Mouse (Mus musculus): ENCODE data around the gene Bcl2a1a. TPM values are rescaled to one million over a fixed set of nuclear protein-coding genes. Genes with fewer than 3 reads are reported as not detected.
"Not testable (repeated sequence)": the region's sequence is repeated elsewhere in the genome, so short reads cannot be mapped to it uniquely, and the experiment has no call there.

The Bcl2a1a gene
- polyA plus RNA-seq (2016; fragmentation: Nextera tagmentation; extraction: Ambion mirVana): not detected in 2 replicates

- not testable (repeated sequence) for H3K27ac ChIP-seq (replicated peaks); H3K27me3 ChIP-seq; ATAC-seq (ENCODE audit: low FRiP score, low read depth); H3K4me3 ChIP-seq; H3K36me3 ChIP-seq; H3K4me2 ChIP-seq (replicated peaks); H3K9ac ChIP-seq (replicated peaks); H3K9me3 ChIP-seq; H3K4me1 ChIP-seq
- 88% methylated on average over 5 of the region's 5 CpGs for WGBS
Observed at GRCm38 (mm10) chr9:88956670-88957153, at the start of gene Bcl2a1a. Gene Bcl2a1a (plus strand): TSS chr9:88956900.

- not testable (repeated sequence) for H3K9me3 ChIP-seq; H3K4me2 ChIP-seq (replicated peaks); ATAC-seq (ENCODE audit: low FRiP score, low read depth); H3K27ac ChIP-seq (replicated peaks); H3K4me1 ChIP-seq; H3K4me3 ChIP-seq; H3K36me3 ChIP-seq; H3K27me3 ChIP-seq; H3K9ac ChIP-seq (replicated peaks)
- 86% methylated on average over 5 of the region's 5 CpGs for WGBS
Observed at GRCm38 (mm10) chr9:88916576-88916975, 40.1 kb upstream of the Bcl2a1a start.

DNA sequence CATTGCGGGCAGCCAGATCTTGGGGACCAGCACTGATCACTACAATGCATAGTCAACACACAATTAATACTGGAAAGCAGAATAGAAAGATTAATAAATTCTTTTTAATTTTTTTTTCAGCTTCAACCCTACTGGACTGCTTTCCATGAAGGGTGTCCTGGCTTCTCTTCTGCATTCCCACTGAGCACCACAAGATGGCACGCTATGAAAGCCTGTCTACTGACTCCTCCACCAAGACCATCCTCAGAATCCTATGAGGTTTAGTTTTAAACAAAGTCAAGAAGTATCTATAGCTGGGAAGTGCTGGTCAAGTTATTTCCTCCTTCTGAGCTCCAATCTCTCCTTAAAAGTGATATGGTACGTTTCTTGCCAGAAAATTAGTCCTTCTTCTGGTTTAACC is 18.4 kb upstream of the Bcl2a1a start:
- not testable (repeated sequence) for H3K4me3 ChIP-seq; H3K9ac ChIP-seq (replicated peaks); H3K27ac ChIP-seq (replicated peaks); H3K27me3 ChIP-seq; H3K4me1 ChIP-seq; H3K9me3 ChIP-seq; H3K4me2 ChIP-seq (replicated peaks); ATAC-seq (ENCODE audit: low FRiP score, low read depth); H3K36me3 ChIP-seq
- 16% methylated on average over 2 of the region's 3 CpGs for WGBS

GRCm38 (mm10) chr9:88951466-88951865 is 5.2 kb upstream of the Bcl2a1a start:
- not testable (repeated sequence) for H3K27ac ChIP-seq (replicated peaks); H3K4me2 ChIP-seq (replicated peaks); H3K4me3 ChIP-seq; ATAC-seq (ENCODE audit: low FRiP score, low read depth); H3K9me3 ChIP-seq; H3K9ac ChIP-seq (replicated peaks); H3K27me3 ChIP-seq; H3K36me3 ChIP-seq; H3K4me1 ChIP-seq

DNA sequence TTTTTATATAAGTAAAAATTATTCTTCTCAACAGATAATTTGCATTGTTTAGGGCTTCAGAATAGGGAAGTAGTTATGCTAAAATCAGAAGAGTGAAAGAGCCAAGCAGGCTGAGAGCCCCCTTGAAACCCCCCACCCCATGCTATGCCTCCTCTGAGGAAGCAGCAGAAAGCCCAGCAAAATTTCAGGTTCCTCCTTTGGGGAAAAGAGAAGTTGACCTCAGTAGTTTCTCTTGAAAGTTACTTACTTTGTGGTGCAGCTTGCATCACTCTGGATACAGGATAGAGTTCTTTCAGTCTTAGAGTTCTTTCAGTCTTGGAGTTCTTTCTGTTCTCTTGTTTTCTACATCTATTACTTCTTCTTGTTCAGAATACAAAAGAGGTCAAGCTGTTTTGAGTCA is 3.5 kb upstream of the Bcl2a1a start:
- not testable (repeated sequence) for H3K36me3 ChIP-seq; H3K9me3 ChIP-seq; H3K9ac ChIP-seq (replicated peaks); H3K4me1 ChIP-seq; H3K27me3 ChIP-seq; H3K4me2 ChIP-seq (replicated peaks); H3K4me3 ChIP-seq; ATAC-seq (ENCODE audit: low FRiP score, low read depth); H3K27ac ChIP-seq (replicated peaks)

DNA sequence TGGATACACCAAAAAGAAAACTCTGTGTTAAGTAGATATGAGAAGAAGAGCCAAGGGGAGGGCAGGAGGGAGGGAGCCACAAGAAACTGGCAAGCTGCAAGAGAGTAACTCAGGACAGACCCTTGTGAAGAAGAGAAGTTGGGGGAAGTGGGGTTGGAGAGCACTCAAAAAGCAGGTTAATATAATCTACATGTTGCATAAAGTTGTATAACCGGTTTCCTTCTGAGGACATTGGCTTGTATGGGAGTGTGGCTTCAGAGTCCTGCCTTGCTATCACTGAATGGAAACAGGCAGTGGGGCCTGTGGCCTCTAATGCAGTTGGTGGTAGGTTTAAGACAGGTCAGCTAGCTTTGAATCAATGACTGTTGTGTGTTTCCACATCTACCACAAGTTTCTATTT is 1.5 kb upstream of the Bcl2a1a start:
- not testable (repeated sequence) for H3K4me3 ChIP-seq; H3K27me3 ChIP-seq; ATAC-seq (ENCODE audit: low FRiP score, low read depth); H3K4me2 ChIP-seq (replicated peaks); H3K9ac ChIP-seq (replicated peaks); H3K27ac ChIP-seq (replicated peaks); H3K4me1 ChIP-seq; H3K36me3 ChIP-seq; H3K9me3 ChIP-seq
- WGBS: 91% methylated on average over 1 of the region's 1 CpGs

DNA sequence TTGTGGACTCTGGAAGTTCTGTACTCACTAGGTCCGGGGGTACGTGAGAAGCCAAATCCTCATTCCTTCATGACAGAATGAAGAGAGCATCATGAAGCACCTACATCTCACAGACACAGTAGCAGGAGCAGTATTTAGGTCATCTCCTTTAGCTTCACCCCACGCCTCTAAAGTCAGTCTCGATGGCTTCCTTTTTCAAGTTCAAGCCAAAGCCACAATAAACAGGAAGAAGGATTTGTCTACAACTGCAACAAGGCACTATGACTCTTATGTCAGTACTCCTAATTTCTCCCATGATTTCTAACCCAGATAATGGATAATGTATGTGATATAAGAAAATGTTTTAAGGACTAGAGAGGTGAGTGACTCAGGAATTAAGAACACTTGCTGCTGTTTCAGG is 665 bp upstream of the Bcl2a1a start:
- H3K4me3 ChIP-seq, H3K9me3 ChIP-seq: not testable (repeated sequence)
- WGBS: 98% methylated on average over 3 of the region's 4 CpGs

DNA sequence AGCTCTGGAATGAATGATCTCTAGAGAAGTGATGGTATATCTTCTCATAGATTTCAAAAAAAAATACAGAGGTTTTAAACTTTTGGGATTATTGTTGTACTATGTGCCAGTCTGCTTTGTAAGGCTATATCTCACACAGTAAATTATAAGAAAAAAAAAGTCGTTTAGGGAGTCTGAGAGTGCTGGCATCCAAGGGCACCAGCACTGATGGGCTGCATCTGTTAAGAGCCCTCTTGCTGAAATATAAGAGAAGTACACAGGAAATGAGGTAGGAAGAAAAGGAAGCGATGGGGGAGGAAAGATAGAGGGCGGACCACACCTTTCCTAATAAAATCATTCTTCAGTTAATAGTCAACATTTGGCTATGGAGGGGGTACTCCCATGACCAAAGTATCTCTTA is 2.2 kb downstream of the Bcl2a1a start:
- no peak for ATAC-seq (ENCODE audit: low FRiP score, low read depth)
- no peak overlapping the region for H3K4me3 ChIP-seq
- H3K9me3 ChIP-seq: no peaks in the 10 kb centered on the region
- H3K4me2 ChIP-seq (replicated peaks): no peak overlapping the region
- no peaks in the 10 kb centered on the region for H3K27me3 ChIP-seq
- no peak overlapping the region for H3K27ac ChIP-seq (replicated peaks)
- 79% methylated on average over 3 of the region's 3 CpGs for WGBS
- no peaks in the 10 kb centered on the region for H3K36me3 ChIP-seq
- no peak overlapping the region for H3K9ac ChIP-seq (replicated peaks)
- no peaks in the 10 kb centered on the region for H3K4me1 ChIP-seq

More for the DNA sequence above, 665 bp upstream of the Bcl2a1a start:
- H3K4me1 ChIP-seq; H3K36me3 ChIP-seq; H3K9ac ChIP-seq (replicated peaks); H3K27ac ChIP-seq (replicated peaks); H3K4me2 ChIP-seq (replicated peaks); H3K27me3 ChIP-seq; ATAC-seq (ENCODE audit: low FRiP score, low read depth): not testable (repeated sequence)

- not testable (repeated sequence) for H3K4me2 ChIP-seq (replicated peaks); H3K27me3 ChIP-seq; H3K36me3 ChIP-seq; H3K4me3 ChIP-seq; H3K4me1 ChIP-seq; H3K9me3 ChIP-seq; H3K9ac ChIP-seq (replicated peaks); H3K27ac ChIP-seq (replicated peaks); ATAC-seq (ENCODE audit: low FRiP score, low read depth)
- 82% methylated on average over 1 of the region's 1 CpGs for WGBS
Observed at GRCm38 (mm10) chr9:88959981-88960380, 3.3 kb downstream of the Bcl2a1a start.

DNA sequence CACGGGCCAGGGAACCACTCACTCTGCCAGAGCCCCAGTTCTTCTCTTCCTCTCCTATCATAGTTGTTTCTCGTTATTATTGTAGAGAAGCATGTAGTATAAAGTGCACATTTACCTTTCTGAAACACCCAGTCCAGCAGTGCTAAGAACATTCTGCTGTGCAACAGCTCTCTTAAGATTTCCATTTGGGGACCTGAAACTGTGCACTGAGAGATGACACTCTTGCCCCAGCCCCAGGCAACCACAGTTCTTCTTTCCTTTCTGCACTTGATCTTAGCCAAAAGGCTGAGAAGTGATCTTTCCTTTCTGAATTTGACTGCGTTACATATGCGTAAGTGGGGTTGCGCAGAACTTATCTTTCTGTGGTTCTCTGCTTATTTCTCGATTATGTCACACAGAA is 9.8 kb downstream of the Bcl2a1a start:
- H3K27me3 ChIP-seq; H3K9ac ChIP-seq (replicated peaks); H3K4me1 ChIP-seq; H3K9me3 ChIP-seq; H3K4me2 ChIP-seq (replicated peaks); H3K36me3 ChIP-seq; H3K27ac ChIP-seq (replicated peaks); ATAC-seq (ENCODE audit: low FRiP score, low read depth); H3K4me3 ChIP-seq: not testable (repeated sequence)
- WGBS: 78% methylated on average over 1 of the region's 6 CpGs

DNA sequence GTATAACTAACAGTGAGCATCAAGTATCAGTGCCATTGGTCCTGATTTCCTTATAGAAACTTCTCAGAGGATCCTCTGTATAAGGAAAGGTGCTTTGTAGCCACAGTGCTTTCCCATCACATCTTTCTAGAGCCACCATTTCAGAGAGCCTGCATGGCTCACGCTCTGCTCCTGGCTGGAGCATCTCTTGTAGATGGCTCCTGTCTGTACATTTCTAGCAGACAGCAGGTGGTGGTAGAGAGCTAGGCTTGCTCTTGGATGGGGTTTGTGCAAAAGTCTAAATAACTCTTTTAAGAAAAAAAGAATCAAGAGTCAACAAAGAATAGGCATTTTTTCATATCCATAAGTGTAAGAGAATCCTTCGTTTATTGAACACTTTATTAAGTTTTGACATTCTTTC is 12.8 kb downstream of the Bcl2a1a start:
- ATAC-seq (ENCODE audit: low FRiP score, low read depth); H3K4me1 ChIP-seq; H3K9ac ChIP-seq (replicated peaks); H3K4me2 ChIP-seq (replicated peaks); H3K36me3 ChIP-seq; H3K27me3 ChIP-seq; H3K4me3 ChIP-seq; H3K9me3 ChIP-seq; H3K27ac ChIP-seq (replicated peaks): not testable (repeated sequence)
- WGBS: 83% methylated on average over 1 of the region's 2 CpGs

GRCm38 (mm10) chr9:88976875-88977274 is 20.2 kb downstream of the Bcl2a1a start:
- not testable (repeated sequence) for H3K36me3 ChIP-seq; H3K9ac ChIP-seq (replicated peaks); ATAC-seq (ENCODE audit: low FRiP score, low read depth); H3K4me1 ChIP-seq; H3K4me2 ChIP-seq (replicated peaks); H3K27me3 ChIP-seq; H3K4me3 ChIP-seq; H3K27ac ChIP-seq (replicated peaks); H3K9me3 ChIP-seq
- WGBS: 88% methylated on average over 4 of the region's 4 CpGs

GRCm38 (mm10) chr9:88979781-88980180 is 23.1 kb downstream of the Bcl2a1a start:
- not testable (repeated sequence) for H3K27ac ChIP-seq (replicated peaks); H3K36me3 ChIP-seq; H3K9ac ChIP-seq (replicated peaks); H3K27me3 ChIP-seq; H3K4me2 ChIP-seq (replicated peaks); H3K9me3 ChIP-seq; H3K4me3 ChIP-seq; ATAC-seq (ENCODE audit: low FRiP score, low read depth); H3K4me1 ChIP-seq
- 90% methylated on average over 2 of the region's 2 CpGs for WGBS
